Mouse (Mus musculus) embryonic fibroblast, embryonic 13.5 days (primary cell): ENCODE measurements around the gene Cerk. TPM values are rescaled to one million over a fixed set of nuclear protein-coding genes. Genes with fewer than 3 reads are reported as not detected.

Source experiments
- H3K27ac ChIP-seq: 2 replicates; pipeline ENCODE4 v1.5.1; 2012; ENCODE audit warnings: low read length, control low read depth, inconsistent platforms; ENCODE audit not compliant: insufficient read depth
- H3K4me1 ChIP-seq: 2 replicates; pipeline ENCODE4 v1.6.1; 2011; ENCODE audit warnings: low read length; ENCODE audit not compliant: control insufficient read depth, insufficient read depth
- H3K4me3 ChIP-seq: 2 replicates; pipeline ENCODE4 v1.5.1; 2011; ENCODE audit warnings: mild to moderate bottlenecking, control low read depth, low read length; ENCODE audit not compliant: insufficient read depth
- CTCF ChIP-seq: IDR thresholded peaks from 2 replicates; pipeline ENCODE4 v1.5.1; 2011; ENCODE audit warnings: mild to moderate bottlenecking, control low read depth, low read length, moderate library complexity, borderline replicate concordance; ENCODE audit not compliant: insufficient read depth
- POLR2A ChIP-seq: IDR thresholded peaks from 2 replicates; pipeline ENCODE4 v1.6.1; 2011; ENCODE audit warnings: low read depth, mild to moderate bottlenecking, control low read depth, low read length, moderate library complexity
- polyA plus RNA-seq: library from polyadenylated mRNA; stranded (reverse); fragments of >200 nt; gene quantifications from 2 replicates; pipeline ENCODE4 v1.2.4, GENCODE M21; 2011; ENCODE audit warnings: low read depth; ENCODE audit not compliant: missing spikeins, insufficient read length

Gene Cerk
- polyA plus RNA-seq, 1 experiment: 9.6 TPM

GRCm38 (mm10) chr15:86191933-86192332 lies 6.0 kb upstream of the Cerk start:
- Histone ChIP-seq H3K4me1 (0 out of 2 replicates have a peak, but pooled peaks cover 3% of the 10 kb centered on the region), H3K27ac (no peak overlapping the region), H3K4me3 (no peak overlapping the region)
- no peak for TF ChIP-seq CTCF
- TF ChIP-seq POLR2A: no peak

GRCm38 (mm10) chr15:86191505-86191904 lies 5.6 kb upstream of the Cerk start:
- H3K4me3 ChIP-seq: no peak overlapping the region
- no peak overlapping the region for H3K27ac ChIP-seq
- TF ChIP-seq CTCF (no peak), POLR2A (no peak)
- H3K4me1 ChIP-seq: 0 out of 2 replicates have a peak, but pooled peaks cover 3% of the 10 kb centered on the region

- TF ChIP-seq POLR2A (no peak), CTCF (no peak)
- no peak overlapping the region for H3K27ac ChIP-seq
- no peak overlapping the region for H3K4me3 ChIP-seq
- H3K4me1 ChIP-seq: 0 out of 2 replicates have a peak, but pooled peaks cover 3% of the 10 kb centered on the region
Observed at GRCm38 (mm10) chr15:86190387-86190786, 4.4 kb upstream of the Cerk start.

DNA sequence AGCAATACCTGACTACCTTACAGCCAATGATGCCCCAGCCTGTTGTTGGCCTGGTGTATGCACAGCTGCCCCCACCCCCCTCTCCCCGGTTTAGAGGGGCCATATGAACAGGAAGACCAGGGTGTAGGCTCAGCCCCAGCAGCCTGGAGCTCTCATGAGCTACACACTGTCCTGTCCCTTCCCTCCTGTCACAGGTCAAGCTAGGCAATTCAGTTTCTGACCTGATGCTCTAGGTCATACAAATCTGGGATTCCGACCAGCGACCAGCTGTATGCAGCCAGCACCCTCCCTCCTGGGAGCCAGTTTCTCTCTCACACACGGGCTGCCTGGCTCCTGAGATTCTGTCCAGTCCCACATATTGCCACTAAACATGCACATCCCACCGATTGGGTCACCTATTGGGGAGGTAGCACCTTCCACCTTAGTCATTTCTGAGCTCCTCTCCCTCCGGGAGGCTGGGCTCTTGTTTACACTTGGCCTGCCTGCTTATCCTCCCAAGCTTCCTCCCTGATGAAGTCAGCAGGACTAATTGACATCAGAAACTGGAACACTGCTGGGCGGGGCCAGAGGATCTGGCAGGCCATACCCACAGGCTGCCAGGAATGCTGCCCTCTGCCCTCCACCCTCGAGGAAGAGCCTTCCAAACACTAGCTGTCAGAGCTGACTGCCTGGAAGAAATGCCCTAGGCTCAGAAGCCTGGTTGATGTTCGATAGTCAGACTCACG lies 3.0 kb upstream of the Cerk start:
- H3K27ac ChIP-seq: no peak overlapping the region
- no peak overlapping the region for H3K4me3 ChIP-seq
- H3K4me1 ChIP-seq: 0 out of 2 replicates have a peak, but pooled peaks cover 3% of the 10 kb centered on the region
- no peak for TF ChIP-seq CTCF
- no peak for TF ChIP-seq POLR2A

- Histone ChIP-seq H3K4me1 (0 out of 2 replicates have a peak, but pooled peaks cover 3% of the 10 kb centered on the region), H3K4me3 (no peak overlapping the region), H3K27ac (no peak overlapping the region)
- no peak for TF ChIP-seq CTCF
- no peak for TF ChIP-seq POLR2A
Observed at GRCm38 (mm10) chr15:86188186-86188585, 2.2 kb upstream of the Cerk start.

DNA sequence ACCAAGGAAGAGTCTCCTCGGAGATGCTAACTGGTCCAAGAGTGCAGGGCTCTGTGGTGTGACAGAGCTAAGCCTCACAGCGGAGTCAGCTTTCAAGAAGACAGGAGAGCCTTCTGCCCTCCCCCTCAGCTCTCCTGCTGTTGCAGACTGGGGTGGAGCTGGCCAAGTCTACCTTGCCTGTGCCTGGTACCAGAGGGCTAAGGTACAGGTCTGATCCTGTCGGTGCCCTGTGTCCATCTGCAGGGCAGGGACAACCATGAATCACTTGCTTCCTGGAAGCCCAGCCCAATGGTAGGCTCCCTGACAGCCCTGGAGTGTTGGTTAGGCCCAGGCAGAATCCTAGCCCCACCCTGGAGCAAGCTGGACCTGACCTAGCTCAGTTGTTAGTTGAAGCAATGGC lies 745 bp upstream of the Cerk start:
- Histone ChIP-seq H3K4me3 (no peak overlapping the region), H3K27ac (no peak overlapping the region), H3K4me1 (0 out of 2 replicates have a peak, but pooled peaks cover 3% of the 10 kb centered on the region)
- no peak for TF ChIP-seq POLR2A
- TF ChIP-seq CTCF: no peak

- Histone ChIP-seq H3K4me3 (peak overlapping the region; percentile 64), H3K4me1 (0 out of 2 replicates have a peak, but pooled peaks cover 3% of the 10 kb centered on the region), H3K27ac (peak overlapping the region; percentile 55)
- TF ChIP-seq POLR2A: no peak
- TF ChIP-seq CTCF: no peak
Observed at GRCm38 (mm10) chr15:86184851-86185688, 871 bp downstream of the Cerk start.

- TF ChIP-seq POLR2A (no peak), CTCF (no peak)
- Histone ChIP-seq H3K27ac (no peak overlapping the region), H3K4me3 (no peak overlapping the region), H3K4me1 (0 out of 2 replicates have a peak, but pooled peaks cover 3% of the 10 kb centered on the region)
Observed at GRCm38 (mm10) chr15:86184071-86184470, 1.9 kb downstream of the Cerk start.

DNA sequence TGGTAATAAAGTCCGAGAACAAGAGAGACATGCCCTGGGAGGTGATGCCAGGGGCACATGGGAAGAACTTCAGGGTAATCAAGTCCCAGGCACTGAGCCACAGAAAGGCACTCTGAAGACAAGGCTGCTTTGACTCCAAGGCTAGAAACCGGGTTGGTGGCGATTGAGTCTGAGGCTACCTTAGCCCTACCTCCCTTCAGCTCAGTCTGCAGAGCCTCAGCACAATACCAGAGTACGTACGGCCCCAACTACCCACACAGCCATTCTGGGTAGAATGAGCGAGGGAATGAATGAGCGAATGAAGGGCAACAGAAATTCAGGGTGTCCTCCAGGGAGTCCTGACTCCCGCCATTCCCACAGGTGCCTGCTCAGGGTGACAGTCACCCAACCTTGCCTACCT lies 2.5 kb downstream of the Cerk start:
- H3K4me1 ChIP-seq: no peaks in the 10 kb centered on the region
- TF ChIP-seq CTCF: no peak
- TF ChIP-seq POLR2A: no peak
- no peak overlapping the region for H3K4me3 ChIP-seq

More for the DNA sequence above, 2.5 kb downstream of the Cerk start:
- no peak overlapping the region for H3K27ac ChIP-seq
